Mouse (Mus musculus) hindbrain, embryonic 13.5 days (tissue): Measurements from ENCODE around the gene Mgam. TPM values are rescaled to one million over a fixed set of nuclear protein-coding genes. Genes with fewer than 3 reads are reported as not detected.
"Not testable (repeated sequence)": the region's sequence is repeated elsewhere in the genome, so short reads cannot be mapped to it uniquely, and the experiment has no call there.

Source experiments
- ATAC-seq: fragments of 200-750 bp; cut with Nextera tagmentation; 2 replicates; pipeline ENCODE4 v1.8.0; 2017; ENCODE audit warnings: moderate TSS enrichment; ENCODE audit not compliant: low FRiP score
- H3K27ac ChIP-seq: fragments of 300-500 bp; sonication (generic); 2 replicates; pipeline ENCODE4 v1.5.1; 2015; ENCODE audit warnings: inconsistent platforms, mild to moderate bottlenecking, moderate library complexity
- H3K27me3 ChIP-seq: fragments of 300-500 bp; sonication (generic); 2 replicates; pipeline ENCODE4 v1.6.1; 2015; ENCODE audit warnings: mild to moderate bottlenecking, inconsistent platforms
- H3K36me3 ChIP-seq: fragments of 300-500 bp; sonication (generic); 2 replicates; pipeline ENCODE4 v1.6.1; 2015; ENCODE audit warnings: mild to moderate bottlenecking, inconsistent platforms
- H3K4me1 ChIP-seq: fragments of 300-500 bp; sonication (generic); replicated peaks from 2 replicates; pipeline ENCODE4 v1.6.1; 2015; ENCODE audit warnings: inconsistent platforms
- H3K4me2 ChIP-seq: fragments of 300-500 bp; sonication (generic); 2 replicates; pipeline ENCODE4 v1.6.1; 2015; ENCODE audit warnings: inconsistent platforms, mild to moderate bottlenecking, moderate library complexity
- H3K4me3 ChIP-seq: fragments of 300-500 bp; sonication (generic); 2 replicates; pipeline ENCODE4 v1.5.1; 2015; ENCODE audit warnings: mild to moderate bottlenecking, inconsistent platforms
- H3K9ac ChIP-seq: fragments of 300-500 bp; sonication (generic); 2 replicates; pipeline ENCODE4 v1.6.1; 2015; ENCODE audit warnings: mild to moderate bottlenecking, inconsistent platforms
- H3K9me3 ChIP-seq: fragments of 300-500 bp; sonication (generic); 2 replicates; pipeline ENCODE4 v1.6.1; 2016; ENCODE audit warnings: inconsistent platforms
- WGBS: fragments of 180-500 bp; shearing (Covaris S2); methylation state at CpG from one replicate; pipeline ENCODE4 v1.1.7; 2015; 5-methylcytosine and 5-hydroxymethylcytosine counted together
- polyA plus RNA-seq: library from polyadenylated mRNA; unstranded; fragments of >200 nt; fragmentation: Nextera tagmentation; extraction: Ambion mirVana; gene quantifications from 2 replicates; pipeline ENCODE4 v1.2.1, GENCODE M21; 2015

Gene Mgam
- polyA plus RNA-seq, 1 experiment from 2014 or later, result 0.05 TPM

DNA sequence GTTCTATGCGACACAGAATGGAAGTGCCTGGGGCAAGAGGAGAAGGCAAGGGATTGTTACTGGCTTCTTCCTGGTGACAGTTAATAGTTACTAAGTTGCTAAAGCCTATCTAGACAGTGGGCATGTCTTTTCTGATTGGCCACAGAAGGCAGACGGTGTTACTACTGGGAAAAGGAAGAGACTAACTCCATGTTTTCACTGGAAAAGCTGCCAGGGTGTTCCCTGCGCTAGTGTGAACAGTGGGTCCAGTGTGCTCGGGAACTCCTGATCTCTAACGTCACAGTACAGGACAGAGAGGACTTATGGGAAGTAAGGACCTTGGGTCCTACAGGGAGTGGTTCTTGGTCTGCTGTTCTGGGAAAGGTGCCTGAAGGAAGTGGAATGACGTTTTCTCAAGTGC is 6.9 kb downstream of the Mgam start:
- no peaks in the 10 kb centered on the region for H3K36me3 ChIP-seq
- H3K9ac ChIP-seq, result no peak overlapping the region
- no peak overlapping the region for H3K4me3 ChIP-seq
- 86% methylated on average over 6 of the region's 6 CpGs for WGBS
- no peak overlapping the region for H3K27ac ChIP-seq
- H3K27me3 ChIP-seq, result no peaks in the 10 kb centered on the region
- H3K4me2 ChIP-seq, result no peak overlapping the region
- ATAC-seq, result no peak
- 0 out of 2 replicates have a peak, but pooled peaks cover 4% of the 10 kb centered on the region for H3K4me1 ChIP-seq
- no peaks in the 10 kb centered on the region for H3K9me3 ChIP-seq

GRCm38 (mm10) chr6:40637755-40638154 is 9.1 kb downstream of the Mgam start:
- no peaks in the 10 kb centered on the region for H3K27me3 ChIP-seq
- H3K36me3 ChIP-seq, result no peaks in the 10 kb centered on the region
- 98% methylated on average over 5 of the region's 5 CpGs for WGBS
- no peak for ATAC-seq
- H3K4me2 ChIP-seq, result no peak overlapping the region
- 0 out of 2 replicates have a peak, but pooled peaks cover 4% of the 10 kb centered on the region for H3K4me1 ChIP-seq
- H3K4me3 ChIP-seq, result no peak overlapping the region
- H3K27ac ChIP-seq, result no peak overlapping the region
- H3K9ac ChIP-seq, result no peak overlapping the region
- no peaks in the 10 kb centered on the region for H3K9me3 ChIP-seq

DNA sequence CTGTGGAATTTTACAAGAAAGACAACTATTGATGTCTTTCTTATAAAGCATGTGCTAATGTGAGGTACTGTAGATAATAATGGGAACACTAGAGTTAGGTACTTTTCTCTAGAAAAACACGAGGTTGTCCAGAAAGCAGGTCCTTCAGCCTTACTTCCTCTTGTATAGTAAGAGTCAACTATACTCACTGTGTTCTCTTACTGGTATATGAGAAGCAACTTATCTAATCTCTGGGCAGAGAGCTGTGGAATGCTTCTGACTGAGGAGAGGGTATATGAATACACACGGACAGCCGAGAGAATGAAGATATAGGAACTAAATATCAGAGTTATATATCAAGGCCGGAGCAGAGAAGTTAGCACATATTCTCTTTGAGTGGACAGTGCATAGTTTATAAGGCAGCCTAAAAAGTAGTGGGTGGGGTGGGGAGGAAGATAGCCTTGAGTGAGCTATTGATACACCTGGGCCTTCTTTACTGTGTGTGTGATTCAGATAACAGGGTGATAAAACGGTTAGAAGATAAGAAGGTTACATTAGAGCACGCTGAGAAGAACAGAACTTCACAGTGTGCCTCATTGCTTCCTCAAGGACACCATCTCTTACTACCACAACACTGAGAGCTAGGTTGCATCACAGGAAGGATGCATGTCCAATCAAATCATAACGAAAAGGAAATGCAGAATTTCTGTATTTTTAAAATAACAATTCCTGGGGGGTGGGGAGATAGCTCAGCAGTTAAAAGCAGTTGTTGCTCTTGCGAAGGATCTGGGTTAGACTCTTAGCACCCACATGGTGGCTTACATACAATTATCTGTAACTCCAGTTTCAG is 12.3 kb downstream of the Mgam start:
- H3K9me3 ChIP-seq, result no peaks in the 10 kb centered on the region
- no peak overlapping the region for H3K4me3 ChIP-seq
- H3K9ac ChIP-seq, result no peak overlapping the region
- no peak overlapping the region for H3K4me2 ChIP-seq
- H3K36me3 ChIP-seq, result no peaks in the 10 kb centered on the region
- no peaks in the 10 kb centered on the region for H3K4me1 ChIP-seq
- no peak overlapping the region for H3K27ac ChIP-seq
- H3K27me3 ChIP-seq, result no peaks in the 10 kb centered on the region
- no peak for ATAC-seq
- WGBS, result 92% methylated on average over 8 of the region's 8 CpGs

DNA sequence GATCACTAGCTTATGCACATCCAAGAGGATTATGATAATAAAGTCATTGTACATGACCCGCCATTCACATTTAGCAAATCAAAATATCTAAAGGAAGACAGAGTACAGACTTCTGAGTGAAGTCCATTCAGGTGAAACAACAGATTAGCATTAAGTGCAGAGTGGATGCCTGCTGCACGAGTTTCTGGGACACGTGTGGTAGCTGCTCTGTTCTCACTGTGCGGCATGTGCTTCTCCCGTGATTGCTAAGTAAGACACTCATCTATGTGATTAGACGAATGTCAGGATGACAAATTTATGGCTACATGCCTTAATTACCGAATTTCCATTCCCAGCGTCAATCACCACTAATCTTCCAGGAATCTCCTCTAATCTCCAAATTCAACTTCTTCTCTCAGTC is 17.1 kb downstream of the Mgam start:
- Histone ChIP-seq H3K9ac (no peak overlapping the region), H3K36me3 (no peaks in the 10 kb centered on the region), H3K4me3 (no peak overlapping the region), H3K9me3 (no peaks in the 10 kb centered on the region), H3K27me3 (no peaks in the 10 kb centered on the region), H3K4me2 (no peak overlapping the region), H3K4me1 (no peaks in the 10 kb centered on the region), H3K27ac (no peak overlapping the region)
- WGBS, result 85% methylated on average over 8 of the region's 8 CpGs
- no peak for ATAC-seq

GRCm38 (mm10) chr6:40650953-40651352 is 22.3 kb downstream of the Mgam start:
- H3K4me1 ChIP-seq, result no peaks in the 10 kb centered on the region
- no peak overlapping the region for H3K9ac ChIP-seq
- WGBS, result 86% methylated on average over 1 of the region's 1 CpGs
- no peaks in the 10 kb centered on the region for H3K27me3 ChIP-seq
- H3K4me2 ChIP-seq, result no peak overlapping the region
- H3K4me3 ChIP-seq, result no peak overlapping the region
- H3K36me3 ChIP-seq, result no peaks in the 10 kb centered on the region
- H3K9me3 ChIP-seq, result no peaks in the 10 kb centered on the region
- ATAC-seq, result no peak
- no peak overlapping the region for H3K27ac ChIP-seq

GRCm38 (mm10) chr6:40660930-40661329 is 32.3 kb downstream of the Mgam start:
- Histone ChIP-seq H3K9ac (no peak overlapping the region), H3K4me1 (no peaks in the 10 kb centered on the region), H3K27me3 (no peaks in the 10 kb centered on the region), H3K4me2 (no peak overlapping the region), H3K9me3 (no peaks in the 10 kb centered on the region), H3K27ac (no peak overlapping the region), H3K36me3 (no peaks in the 10 kb centered on the region), H3K4me3 (no peak overlapping the region)
- no peak for ATAC-seq
- WGBS, result 9% methylated on average over 2 of the region's 2 CpGs

DNA sequence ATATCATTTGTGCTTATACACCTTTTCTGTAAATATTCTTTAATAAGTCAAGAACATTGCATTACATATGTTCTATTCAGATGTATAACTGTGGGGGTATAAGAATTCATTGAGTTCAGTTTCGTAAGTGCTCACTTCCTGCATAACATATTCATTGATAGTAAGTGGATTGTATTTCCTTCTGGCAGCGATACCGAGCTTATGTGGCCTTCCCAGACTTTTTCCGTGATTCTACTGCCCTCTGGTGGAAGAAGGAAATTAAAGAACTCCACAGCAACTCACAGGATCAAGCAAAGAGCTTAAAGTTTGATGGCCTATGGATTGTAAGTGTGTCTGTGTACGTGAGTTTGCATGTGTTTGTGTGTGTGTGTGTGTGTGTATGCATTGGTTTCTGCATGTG is 60.5 kb downstream of the Mgam start:
- no peaks in the 10 kb centered on the region for H3K4me1 ChIP-seq
- WGBS, result 12% methylated on average over 5 of the region's 5 CpGs
- no peak overlapping the region for H3K27ac ChIP-seq
- no peaks in the 10 kb centered on the region for H3K9me3 ChIP-seq
- no peak overlapping the region for H3K4me3 ChIP-seq
- ATAC-seq, result 0 out of 2 replicates have a peak, but pooled peaks have one; percentile 66
- no peaks in the 10 kb centered on the region for H3K27me3 ChIP-seq
- no peaks in the 10 kb centered on the region for H3K36me3 ChIP-seq
- H3K4me2 ChIP-seq, result no peak overlapping the region
- H3K9ac ChIP-seq, result no peak overlapping the region

- not testable (repeated sequence) for H3K9me3 ChIP-seq, H3K27me3 ChIP-seq, H3K4me3 ChIP-seq, H3K27ac ChIP-seq, H3K4me1 ChIP-seq, H3K4me2 ChIP-seq, H3K36me3 ChIP-seq, H3K9ac ChIP-seq, ATAC-seq
- 54% methylated on average over 4 of the region's 4 CpGs for WGBS
These were observed 63.4 kb downstream of the Mgam start for GRCm38 (mm10) chr6:40692007-40692406.

DNA sequence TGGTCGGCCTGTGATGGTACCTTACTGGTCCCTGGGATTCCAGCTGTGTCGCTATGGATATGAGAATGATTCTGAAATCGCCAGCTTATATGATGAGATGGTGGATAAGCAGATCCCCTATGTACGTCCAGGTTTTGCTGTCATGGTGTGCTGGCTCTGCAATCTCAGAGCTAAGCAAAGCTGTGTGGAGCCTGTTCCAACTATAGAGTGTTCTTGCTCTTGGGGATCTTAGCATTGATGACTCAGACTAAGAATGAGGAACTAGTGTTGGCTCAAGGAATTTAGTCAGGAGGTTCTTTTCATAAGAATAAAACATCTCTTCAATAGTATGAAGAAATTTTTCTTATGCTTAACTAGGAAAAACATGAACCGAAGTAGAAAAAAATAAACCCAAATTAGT is 84.9 kb downstream of the Mgam start:
- H3K27ac ChIP-seq, H3K4me2 ChIP-seq, H3K9ac ChIP-seq, ATAC-seq, H3K4me3 ChIP-seq, H3K9me3 ChIP-seq, H3K4me1 ChIP-seq, H3K36me3 ChIP-seq, H3K27me3 ChIP-seq: not testable (repeated sequence)
- WGBS, result 92% methylated on average over 5 of the region's 5 CpGs

GRCm38 (mm10) chr6:40715705-40716104 is 87.1 kb downstream of the Mgam start:
- WGBS, result 89% methylated on average over 1 of the region's 1 CpGs

GRCm38 (mm10) chr6:40728506-40728905 is 99.9 kb downstream of the Mgam start:
- H3K27me3 ChIP-seq, H3K36me3 ChIP-seq, H3K4me1 ChIP-seq, H3K9me3 ChIP-seq, H3K27ac ChIP-seq, H3K4me2 ChIP-seq, ATAC-seq, H3K4me3 ChIP-seq, H3K9ac ChIP-seq: not testable (repeated sequence)
- 81% methylated on average over 4 of the region's 4 CpGs for WGBS

More at GRCm38 (mm10) chr6:40715705-40716104, 87.1 kb downstream of the Mgam start:
- no peak overlapping the region for H3K4me3 ChIP-seq
- no peak overlapping the region for H3K9ac ChIP-seq
- no peak overlapping the region for H3K27ac ChIP-seq
- H3K4me1 ChIP-seq, result no peaks in the 10 kb centered on the region
- no peak for ATAC-seq
- no peaks in the 10 kb centered on the region for H3K36me3 ChIP-seq
- H3K9me3 ChIP-seq, result no peaks in the 10 kb centered on the region
- no peaks in the 10 kb centered on the region for H3K27me3 ChIP-seq
- H3K4me2 ChIP-seq, result no peak overlapping the region

- Histone ChIP-seq H3K4me2 (no peak overlapping the region), H3K36me3 (no peaks in the 10 kb centered on the region), H3K27ac (no peak overlapping the region), H3K9me3 (no peaks in the 10 kb centered on the region), H3K4me3 (no peak overlapping the region), H3K9ac (no peak overlapping the region), H3K4me1 (no peaks in the 10 kb centered on the region), H3K27me3 (no peaks in the 10 kb centered on the region)
- no peak for ATAC-seq
- 93% methylated on average over 3 of the region's 3 CpGs for WGBS
These were observed 110.9 kb downstream of the Mgam start for GRCm38 (mm10) chr6:40739545-40739944.

DNA sequence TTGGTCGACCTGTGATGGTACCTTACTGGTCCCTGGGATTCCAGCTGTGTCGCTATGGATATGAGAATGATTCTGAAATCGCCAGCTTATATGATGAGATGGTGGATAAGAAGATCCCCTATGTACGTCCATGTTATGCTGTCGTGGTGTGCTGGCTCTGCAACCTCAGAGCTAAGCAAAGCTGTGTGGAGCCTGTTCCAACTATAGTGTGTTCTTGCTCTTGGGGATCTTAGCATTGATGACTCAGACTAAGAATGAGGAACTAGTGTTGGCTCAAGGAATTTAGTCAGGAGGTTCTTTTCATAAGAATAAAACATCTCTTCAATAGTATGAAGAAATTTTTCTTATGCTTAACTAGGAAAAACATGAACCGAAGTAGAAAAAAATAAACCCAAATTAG is 120.4 kb downstream of the Mgam start:
- H3K27ac ChIP-seq, H3K4me1 ChIP-seq, ATAC-seq, H3K4me2 ChIP-seq, H3K9me3 ChIP-seq, H3K4me3 ChIP-seq, H3K27me3 ChIP-seq, H3K9ac ChIP-seq, H3K36me3 ChIP-seq: not testable (repeated sequence)
- WGBS, result 90% methylated on average over 6 of the region's 6 CpGs
